In genomic region chr17:73918944-73919381, GRCm38 (mm10) we compare ENCODE assay signal across 12 mouse cellular contexts. TPM values are rescaled to one million over a fixed set of nuclear protein-coding genes. Genes with fewer than 3 reads are reported as not detected.
DNase-seq lines count a peak whose midpoint lies in the region; TF ChIP-seq lines count a peak whose summit lies in the region.
"Had no signal": no experiment of that assay in that cellular context is flagged by ENCODE, and none has a peak within 500 bp of the region (broad histone marks: within the 10 kb centered on the region; RNA-seq: fewer than 3 reads in every experiment).

No protein-coding gene starts in this region.

- no peaks in the 10 kb centered on the region for H3K36me3 ChIP-seq in myocyte (ENCODE audit: control insufficient read depth, insufficient read depth)
- H3K36me3 ChIP-seq: G1E; liver, embryonic 15.5 days had no signal

- no peaks in the 10 kb centered on the region for H3K27me3 ChIP-seq in myocyte (ENCODE audit: control insufficient read depth, insufficient read depth, insufficient read length)
- H3K27me3 ChIP-seq: liver, embryonic 15.5 days had no signal

- intact Hi-C loops in left cerebral cortex, postnatal 4 days (cut with DNase I): no loop called here

- DNase-seq in left cerebral cortex, postnatal 4 days: peak; percentile 62
- DNase-seq in left cerebral cortex, adult 18-20 months (ENCODE audit: low spot score in 2 of 2): no peak
- peak; percentile 32 for DNase-seq in cerebellum, adult 8-10 months
- DNase-seq in kidney, adult 11 months: peak; percentile 50
- DNase-seq in adrenal gland, adult 8-10 months: no peak
- DNase-seq in urinary bladder, postnatal 25 days (ENCODE audit: low spot score): no peak
- DNase-seq in spleen, postnatal 36 days (ENCODE audit: low spot score in 2 of 2): no peak

- peak overlapping the region; percentile 4 for H3K4me2 ChIP-seq in myocyte (ENCODE audit: low read depth)
- H3K4me2 ChIP-seq: liver, embryonic 15.5 days; midbrain, embryonic 11.5 days had no signal

- no peak overlapping the region for H3ac ChIP-seq in myocyte (ENCODE audit: control insufficient read depth, insufficient read length)

- H3K4me3 ChIP-seq in myocyte: no peak overlapping the region
- H3K4me3 ChIP-seq: heart, adult 2 months; liver, embryonic 15.5 days had no signal

- H3K79me2 ChIP-seq in myocyte (ENCODE audit: control insufficient read depth, insufficient read depth): no peaks in the 10 kb centered on the region

- TF ChIP-seq POLR2A in myocyte (IDR thresholded peaks at IDR 0.05; ENCODE audit: insufficient read length, low read depth): no peak

TF ChIP-seq in myocyte, 11 proteins besides CTCF, POLR2A, EP300 and RAD21:
- TF ChIP-seq USF1 (IDR thresholded peaks at IDR 0.05; ENCODE audit: low read depth) (no peak), MYOG (IDR thresholded peaks at IDR 0.05; ENCODE audit: control insufficient read depth in 1 of 3, insufficient read depth in 1 of 3, insufficient read length in 2 of 3, low read depth in 2 of 3) (no peak), CEBPB (IDR thresholded peaks at IDR 0.05; ENCODE audit: insufficient read depth, poor library complexity, severe bottlenecking) (no peak)

RNA-seq across cellular contexts. Expression of gene Xdh, which starts 31.0 kb away (rescaled TPM):
- total RNA-seq in left cerebral cortex, postnatal 4 days (2021): under 1 TPM; 0.38 to 0.58 TPM
- total RNA-seq in left cerebral cortex, adult 18-20 months (2021): 10 to 100 TPM; 10.4 to 15.3 TPM
- 0.55 TPM for polyA plus RNA-seq in myocyte (2012; fragmentation: generic; extraction: Trizol)
- 100 to 1,000 TPM; 136 to 432 (median 285) TPM for total RNA-seq in adrenal gland, adult 8-10 months (2022)
- polyA plus RNA-seq: G1E had no signal

Comparison
In these comparisons a context has a peak if more than half of its experiments do, and no peak if none do; other contexts are left out.
1. DNase-seq: peak in left cerebral cortex, postnatal 4 days (single experiment), cerebellum, adult 8-10 months (single experiment) and kidney, adult 11 months (single experiment); none in left cerebral cortex, adult 18-20 months (0 of 2), adrenal gland, adult 8-10 months (single experiment), urinary bladder, postnatal 25 days (single experiment) and spleen, postnatal 36 days (0 of 2).
2. RNA of gene Xdh, which starts 31.0 kb away (total RNA-seq): 136 to 432 TPM in adrenal gland, adult 8-10 months; 10.4 to 15.3 TPM in left cerebral cortex, adult 18-20 months and 0.38 to 0.58 TPM in left cerebral cortex, postnatal 4 days; every median in the first group is over 4 times any median in the second.